Mouse (Mus musculus) E14TG2a.4 (cell line): Measurements from ENCODE around the gene Fam83e.

Experiments
- CTCF ChIP-seq: conservative IDR thresholded peaks from 2 replicates; pipeline ENCODE4 v1.5.1; 2014; ENCODE audit warnings: low read length
- POU5F1 ChIP-seq: IDR thresholded peaks from 2 replicates; pipeline ENCODE4 v1.6.1; 2014; ENCODE audit warnings: low read length, borderline replicate concordance

DNA sequence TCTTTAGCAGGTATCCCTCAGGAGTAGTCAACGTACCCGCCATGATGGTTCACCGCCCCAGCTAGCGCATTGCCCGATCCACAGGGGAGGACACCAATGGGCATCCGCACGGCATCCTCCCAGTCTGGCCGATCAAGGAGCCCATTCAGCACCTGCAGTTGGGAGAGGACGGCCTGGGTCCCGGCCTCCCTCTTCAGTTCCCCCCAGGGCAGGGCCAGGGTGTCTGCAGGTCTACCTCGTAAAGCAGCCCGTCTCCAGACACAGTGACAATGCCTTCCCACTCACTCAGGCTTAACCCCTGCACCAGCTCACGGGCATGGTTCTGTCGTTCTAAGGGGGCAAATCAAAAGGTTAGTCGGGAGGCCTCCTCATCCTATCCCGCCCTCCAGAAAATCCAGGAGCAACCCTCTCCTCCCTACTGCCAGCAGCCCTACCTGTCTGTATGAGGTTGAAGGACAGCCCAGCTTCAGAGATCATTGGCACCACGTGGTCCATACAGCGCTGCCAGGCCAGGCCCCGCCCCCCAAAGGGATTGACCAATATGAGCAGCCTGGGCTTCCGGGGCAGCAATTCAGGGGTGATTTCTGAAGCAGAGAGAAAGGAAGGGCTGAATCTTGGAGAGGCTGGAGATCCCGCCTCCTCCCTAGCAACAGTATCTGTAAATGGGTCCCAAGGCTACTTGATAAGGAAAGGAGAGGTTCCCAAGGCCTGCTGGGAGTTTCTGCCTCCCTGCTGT, 8.8 kb upstream of the Fam83e start:
- no peak for TF ChIP-seq CTCF
- no peak for TF ChIP-seq POU5F1
